Mouse (Mus musculus) liver, embryonic 14.5 days (tissue): Measurements from ENCODE around the gene Phlda2. TPM values are rescaled to one million over a fixed set of nuclear protein-coding genes. Genes with fewer than 3 reads are reported as not detected.
A peak's percentile ranks its signal among the peaks of the same experiment; 100 is the strongest.

Source experiments
- ATAC-seq: fragments of 200-750 bp; cut with Nextera tagmentation; 2 replicates; pipeline ENCODE4 v1.8.0; 2017; ENCODE audit warnings: moderate number of reproducible peaks, mild to moderate bottlenecking, moderate library complexity; ENCODE audit not compliant: insufficient read depth
- DNase-seq, 3 experiments: peaks; one replicate each; pipeline ENCODE4 v3.0.0-alpha.2; 2012 to 2013; ENCODE audit warnings: low read depth in 3 of 3, low spot score in 3 of 3
- H3K27ac ChIP-seq: fragments of 300-500 bp; sonication (generic); 2 replicates; pipeline ENCODE4 v1.5.1; 2014; ENCODE audit warnings: moderate library complexity, mild to moderate bottlenecking, control low read depth, inconsistent platforms
- H3K27me3 ChIP-seq: fragments of 300-500 bp; sonication (generic); 2 replicates; pipeline ENCODE4 v1.6.1; 2014; ENCODE audit warnings: mild to moderate bottlenecking, low read length, moderate library complexity; ENCODE audit not compliant: control insufficient read depth, insufficient read depth
- H3K36me3 ChIP-seq: fragments of 300-500 bp; sonication (generic); replicated peaks from 2 replicates; pipeline ENCODE4 v1.6.1; 2014; ENCODE audit warnings: low read depth; ENCODE audit not compliant: control insufficient read depth, insufficient read depth
- H3K4me1 ChIP-seq, 2 experiments: fragments of 200-500 bp in 1 of 2; fragments of 300-500 bp in 1 of 2; sonication (generic) in 1 of 2; replicated peaks; 2 replicates each; pipeline ENCODE4 v1.6.1; 2012 to 2014; ENCODE audit warnings: antibody characterized with exemption in 1 of 2, inconsistent platforms in 1 of 2, low read length in 1 of 2; ENCODE audit not compliant: control insufficient read depth in 2 of 2, insufficient read depth in 2 of 2
- H3K4me2 ChIP-seq: fragments of 300-500 bp; sonication (generic); 2 replicates; pipeline ENCODE4 v1.6.1; 2014; ENCODE audit warnings: low read depth, mild to moderate bottlenecking, control low read depth, moderate library complexity
- H3K4me3 ChIP-seq, 2 experiments: fragments of 200-500 bp in 1 of 2; fragments of 300-500 bp in 1 of 2; sonication (generic) in 1 of 2; 2 replicates each; pipeline ENCODE4 v1.5.1; 2012 to 2014; ENCODE audit warnings: low read depth in 2 of 2, low read length in 2 of 2, mild to moderate bottlenecking in 2 of 2, control low read depth in 1 of 2, inconsistent platforms in 1 of 2, moderate library complexity in 1 of 2; ENCODE audit not compliant: insufficient read depth in 1 of 2
- H3K9ac ChIP-seq: fragments of 300-500 bp; sonication (generic); replicated peaks from 2 replicates; pipeline ENCODE4 v1.6.1; 2014; ENCODE audit warnings: mild to moderate bottlenecking, control low read depth, moderate library complexity
- H3K9me3 ChIP-seq: fragments of 300-500 bp; sonication (generic); 2 replicates; pipeline ENCODE4 v1.6.1; 2016; ENCODE audit warnings: low read length, mixed read lengths; ENCODE audit not compliant: control insufficient read depth
- CTCF ChIP-seq: IDR thresholded peaks from 2 replicates; pipeline ENCODE4 v1.5.1; 2016; ENCODE audit warnings: antibody characterized with exemption, low read depth, control low read depth
- EP300 ChIP-seq: IDR thresholded peaks from 2 replicates; pipeline ENCODE4 v1.6.1; 2016; ENCODE audit warnings: antibody characterized with exemption, low read depth
- WGBS: fragments of 180-500 bp; shearing (Covaris S2); extraction: QIAGEN DNeasy Blood & Tissue Kit; methylation state at CpG from one replicate; pipeline ENCODE4 v1.1.7; 2014; ENCODE audit not compliant: insufficient replicate concordance; 5-methylcytosine and 5-hydroxymethylcytosine counted together
- polyA plus RNA-seq, 2 experiments: library from polyadenylated mRNA; depleted of rRNA in 1 of 2; stranded (reverse) in 1 of 2; unstranded in 1 of 2; fragments of >200 nt; fragmentation: Nextera tagmentation in 1 of 2; extraction: Ambion mirVana in 1 of 2; gene quantifications; 2 replicates each; pipeline versions ENCODE4 v1.2.1 to v1.2.3; 2012 to 2014

Gene Phlda2
- polyA plus RNA-seq, 2 experiments: 18.2 to 23.2 TPM

DNA sequence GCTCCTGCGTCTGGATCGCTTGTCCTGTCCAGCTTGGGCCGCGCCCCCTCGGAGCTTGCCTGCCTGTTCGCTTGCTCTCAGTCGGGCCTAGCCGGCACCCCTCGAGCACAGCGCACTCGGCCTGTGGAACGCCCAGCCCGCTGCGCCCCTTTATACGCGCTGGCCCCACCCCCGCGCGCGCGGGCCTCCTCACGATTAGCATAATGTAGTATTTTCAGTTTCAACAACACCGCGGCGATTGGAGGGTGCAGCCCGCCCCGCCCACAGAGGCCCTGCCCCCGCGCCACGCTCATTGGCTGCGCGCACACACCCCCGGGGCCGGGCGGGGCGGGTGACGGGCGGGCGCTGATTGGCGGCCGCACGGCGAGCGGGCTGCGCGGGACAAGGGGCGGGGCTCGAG, 42.1 kb downstream of the Phlda2 start, which contains the start of gene Cdkn1c:
TSS of gene Cdkn1c (minus strand) at position 177 of the 400 bp plus-strand sequence.
- Histone ChIP-seq H3K27ac (no peak within 1 kb of the TSS), H3K27me3 (peaks cover 27% of the 10 kb centered on the region)

DNA sequence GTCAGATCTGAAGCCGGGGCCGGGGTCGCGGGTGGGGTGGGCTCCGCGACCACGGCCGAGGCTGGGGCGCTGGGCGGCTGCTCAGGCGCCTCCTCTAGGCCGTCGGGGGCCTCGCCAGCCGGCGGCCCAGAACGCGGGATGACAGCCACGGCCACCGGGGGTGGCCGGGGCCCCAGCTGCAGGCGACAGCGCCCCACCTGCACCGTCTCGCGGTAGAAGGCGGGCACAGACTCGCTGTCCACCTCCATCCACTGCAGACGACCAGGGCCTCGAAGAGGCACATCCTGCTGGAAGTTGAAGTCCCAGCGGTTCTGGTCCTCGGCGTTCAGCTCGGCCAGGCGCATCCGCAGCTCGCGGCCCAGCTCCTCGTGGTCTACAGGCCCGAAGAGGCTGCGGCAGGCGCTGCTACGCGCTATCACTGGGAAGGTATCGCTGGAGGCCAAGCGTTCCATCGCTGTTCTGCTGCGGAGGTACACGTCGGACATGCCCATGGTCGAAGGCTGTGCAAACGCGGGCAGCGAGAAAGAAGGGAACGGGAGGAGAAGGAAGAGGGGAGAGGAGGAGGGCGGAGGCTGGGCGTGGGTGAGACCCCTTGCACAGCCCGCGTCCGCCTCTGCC, 42.6 kb downstream of the Phlda2 start:
- ATAC-seq: peak; percentile 3; the same call in 1 of the 2 replicates
- Histone ChIP-seq H3K27ac (no peak overlapping the region), H3K4me1 (0 out of 4 replicates have a peak, but pooled peaks cover 0 to 3% of the 10 kb centered on the region in 2 experiments), H3K4me3 (peak overlapping the region; percentile 26 to 41), H3K27me3 (peaks cover 27% of the 10 kb centered on the region), H3K9me3 (peaks cover 14% of the 10 kb centered on the region), H3K4me2 (peak overlapping the region; percentile 51), H3K36me3 (no peaks in the 10 kb centered on the region), H3K9ac (no peak overlapping the region)
- 35% methylated on average over 60 of the region's 60 CpGs for whole genome bisulfite sequencing
- TF ChIP-seq EP300: no peak
- TF ChIP-seq CTCF: no peak
- no peak for DNase-seq

More for the DNA sequence above, 42.1 kb downstream of the Phlda2 start, which contains the start of gene Cdkn1c:
- 19% methylated on average over 48 of the region's 48 CpGs for WGBS
- no peak for TF ChIP-seq CTCF
- TF ChIP-seq EP300: no peak
- peak; percentile 89 for ATAC-seq
- Histone ChIP-seq H3K4me1 (0 out of 4 replicates have a peak, but pooled peaks cover 0 to 3% of the 10 kb centered on the region in 2 experiments), H3K36me3 (no peaks in the 10 kb centered on the region), H3K9ac (no peak within 1 kb of the TSS), H3K4me3 (peak within 1 kb of the TSS; percentile 26 to 41), H3K9me3 (peaks cover 14% of the 10 kb centered on the region), H3K4me2 (peak within 1 kb of the TSS; percentile 51)
- peak; percentile 61 to 72 (median 65) for DNase-seq

DNA sequence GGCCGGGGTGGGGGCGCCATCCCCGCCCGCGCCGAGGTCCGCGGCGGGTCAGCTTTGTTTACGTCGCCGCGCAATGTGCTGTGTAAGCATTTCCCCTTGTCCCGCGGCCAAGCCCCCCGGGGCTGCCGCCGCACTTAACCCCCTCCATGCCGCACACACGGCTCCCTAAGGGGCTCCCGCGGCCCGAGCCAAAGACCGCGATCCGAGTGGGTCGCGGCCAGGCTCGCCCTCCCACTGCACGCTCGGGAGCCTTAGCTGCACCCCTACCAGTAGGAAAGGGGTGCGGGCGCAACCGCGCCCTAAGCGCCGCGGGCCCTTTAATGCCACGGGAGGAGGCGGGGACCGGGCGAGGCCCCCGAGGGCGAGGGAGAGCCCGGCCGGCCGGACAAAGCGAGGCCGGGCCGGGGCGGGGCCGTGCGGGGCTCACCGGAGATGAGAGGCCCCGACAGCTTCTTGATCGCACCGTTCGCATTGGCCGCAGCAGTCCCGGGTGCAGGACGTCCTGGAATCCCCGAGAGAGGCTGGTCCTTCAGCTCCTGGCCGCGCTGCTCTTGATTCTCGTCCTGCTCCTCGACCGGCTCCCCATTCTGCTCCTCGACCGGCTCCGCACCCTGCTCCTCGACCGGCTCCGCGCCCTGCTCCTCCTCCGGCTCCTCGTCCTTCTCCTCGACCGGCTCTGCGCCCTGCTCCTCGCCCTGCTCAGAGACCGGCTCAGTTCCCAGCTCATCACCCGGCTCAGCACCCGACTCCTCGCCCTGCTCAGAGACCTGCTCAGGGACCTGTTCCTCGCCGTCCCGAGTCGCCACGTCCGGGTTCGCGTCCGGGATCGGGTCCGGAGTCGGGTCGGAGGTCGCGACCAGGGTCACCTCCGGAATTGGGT, 43.4 kb downstream of the Phlda2 start:
- ATAC-seq: no peak
- TF ChIP-seq EP300 (no peak), CTCF (no peak)
- peak overlapping the region; percentile 27 for H3K4me2 ChIP-seq
- 33% methylated on average over 100 of the region's 100 CpGs for WGBS
- H3K36me3 ChIP-seq: no peaks in the 10 kb centered on the region
- H3K9ac ChIP-seq: no peak overlapping the region
- H3K9me3 ChIP-seq: peaks cover 14% of the 10 kb centered on the region
- DNase-seq: no peak
- no peak overlapping the region for H3K27ac ChIP-seq
- H3K4me3 ChIP-seq: peak overlapping the region; percentile 36 to 41
- 0 out of 4 replicates have a peak, but pooled peaks cover 0 to 3% of the 10 kb centered on the region in 2 experiments for H3K4me1 ChIP-seq
- H3K27me3 ChIP-seq: peaks cover 24% of the 10 kb centered on the region

DNA sequence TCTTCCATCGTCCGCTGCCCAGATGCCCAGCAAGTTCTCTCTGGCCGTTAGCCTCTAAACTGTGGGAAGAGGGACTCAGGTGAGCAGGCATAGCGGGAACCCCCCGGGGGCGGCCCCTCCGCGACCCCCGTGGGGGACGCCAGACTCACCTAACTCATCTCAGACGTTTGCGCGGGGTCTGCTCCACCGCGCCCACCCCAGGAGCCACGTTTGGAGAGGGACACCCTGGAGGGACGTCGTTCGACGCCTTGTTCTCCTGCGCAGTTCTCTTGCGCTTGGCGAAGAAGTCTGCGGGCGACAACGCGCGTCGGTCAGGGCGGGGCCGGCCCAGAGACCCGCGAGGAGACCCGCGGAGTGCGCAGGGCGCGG, 44.0 kb downstream of the Phlda2 start:
- no peak for ATAC-seq

More for the DNA sequence above, 44.0 kb downstream of the Phlda2 start:
- Histone ChIP-seq H3K27ac (no peak overlapping the region), H3K9ac (no peak overlapping the region; the same call in 1 of the 2 replicates), H3K9me3 (peaks cover 14% of the 10 kb centered on the region), H3K36me3 (no peaks in the 10 kb centered on the region), H3K27me3 (peaks cover 24% of the 10 kb centered on the region), H3K4me2 (peak overlapping the region; percentile 27), H3K4me1 (no peaks in the 10 kb centered on the region), H3K4me3 (peak overlapping the region; percentile 36 to 41)
- DNase-seq: no peak
- no peak for TF ChIP-seq CTCF
- TF ChIP-seq EP300: no peak
- 26% methylated on average over 38 of the region's 38 CpGs for WGBS

Other genes with a start within 250 kb of the Phlda2 start
- gene Cdkn1c, start 42.1 kb downstream of the Phlda2 start, polyA plus RNA-seq (2012; rRNA removed): 48.5 and 71.0 TPM in 2 replicates
- gene Cdkn1c, start 42.1 kb downstream of the Phlda2 start, polyA plus RNA-seq (2014; fragmentation: Nextera tagmentation; extraction: Ambion mirVana): 161 and 167 TPM in 2 replicates
- gene Slc22a18, start 29.4 kb downstream of the Phlda2 start, polyA plus RNA-seq (2012; rRNA removed): 7.2 and 13.2 TPM in 2 replicates
- gene Slc22a18, start 29.4 kb downstream of the Phlda2 start, polyA plus RNA-seq (2014; fragmentation: Nextera tagmentation; extraction: Ambion mirVana): 9.4 and 9.8 TPM in 2 replicates
- gene Nap1l4, start 46.0 kb upstream of the Phlda2 start, polyA plus RNA-seq (2012; rRNA removed): 41.3 and 54.3 TPM in 2 replicates
- gene Nap1l4, start 46.0 kb upstream of the Phlda2 start, polyA plus RNA-seq (2014; fragmentation: Nextera tagmentation; extraction: Ambion mirVana): 33.7 and 39.4 TPM in 2 replicates
- gene Cars, start 96.9 kb upstream of the Phlda2 start, polyA plus RNA-seq (2012; rRNA removed): 18.1 and 35.7 TPM in 2 replicates
- gene Cars, start 96.9 kb upstream of the Phlda2 start, polyA plus RNA-seq (2014; fragmentation: Nextera tagmentation; extraction: Ambion mirVana): 41.4 and 42.7 TPM in 2 replicates
- gene Tnfrsf26, start 125.6 kb upstream of the Phlda2 start, polyA plus RNA-seq (2012; rRNA removed): 0.27 and 0.29 TPM in 2 replicates
- gene Tnfrsf26, start 125.6 kb upstream of the Phlda2 start, polyA plus RNA-seq (2014; fragmentation: Nextera tagmentation; extraction: Ambion mirVana): 0.52 and 0.65 TPM in 2 replicates
- 0.69 and 0.71 TPM in 2 replicates for gene Tnfrsf22, start 146.5 kb upstream of the Phlda2 start, polyA plus RNA-seq (2012; rRNA removed)
- gene Tnfrsf22, start 146.5 kb upstream of the Phlda2 start, polyA plus RNA-seq (2014; fragmentation: Nextera tagmentation; extraction: Ambion mirVana): 0.99 and 1.2 TPM in 2 replicates
- 0.22 and 0.23 TPM in 2 replicates for gene Tnfrsf23, start 182.7 kb upstream of the Phlda2 start, polyA plus RNA-seq (2012; rRNA removed)
- gene Tnfrsf23, start 182.7 kb upstream of the Phlda2 start, polyA plus RNA-seq (2014; fragmentation: Nextera tagmentation; extraction: Ambion mirVana): 0.35 and 0.44 TPM in 2 replicates